Mouse (Mus musculus) thymus, postnatal 0 days (tissue): Measurements from ENCODE around the gene Gm2026. TPM values are rescaled to one million over a fixed set of nuclear protein-coding genes. Genes with fewer than 3 reads are reported as not detected.
"Not testable (repeated sequence)": the region's sequence is repeated elsewhere in the genome, so short reads cannot be mapped to it uniquely, and the experiment has no call there.

Experiments
- DNase-seq: peaks from one replicate; pipeline ENCODE4 v3.0.0-alpha.2; 2015; ENCODE audit warnings: low spot score
- polyA plus RNA-seq: library from polyadenylated mRNA; unstranded; fragments of >200 nt; fragmentation: Nextera tagmentation; extraction: Ambion mirVana; gene quantifications from 2 replicates; pipeline ENCODE4 v1.2.1, GENCODE M21; 2015

Gene Gm2026
- 9.9 and 11.1 TPM in 2 replicates for polyA plus RNA-seq

- not testable (repeated sequence) for DNase-seq
Measured at GRCm38 (mm10) chr2:175965031-175965430, at the start of gene Gm2026. Gene Gm2026, plus strand, starts transcription at chr2:175965331.

DNA sequence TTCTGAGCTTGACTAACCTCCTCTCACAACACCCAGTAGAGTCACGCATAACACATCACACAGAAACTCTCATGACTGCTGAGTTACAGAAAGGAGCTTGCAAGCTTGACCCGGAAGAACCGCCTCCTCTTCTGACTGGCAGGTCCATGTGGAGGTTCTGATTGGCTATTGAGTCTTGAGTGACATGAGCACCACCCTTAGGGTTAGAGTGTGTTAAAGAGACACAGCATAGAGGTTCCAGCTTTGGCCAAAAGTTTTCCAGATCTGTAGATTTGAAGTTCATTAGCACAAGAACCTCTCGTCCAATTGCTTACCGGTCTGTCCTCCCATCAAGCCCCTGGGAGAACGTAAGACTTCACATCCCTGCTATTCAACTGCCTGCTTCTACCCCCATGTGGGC lies 34.1 kb upstream of the Gm2026 start, which contains the start of gene Zfp966:
Gene Zfp966, minus strand, starts transcription at position 101 of the 400 bp plus-strand sequence.
- DNase-seq, result not testable (repeated sequence)

Other genes starting within 250 kb of the Gm2026 start
- not detected in 2 replicates for gene Gm2007, start 223.8 kb upstream of the Gm2026 start, polyA plus RNA-seq
- gene Gm14288, start 164.2 kb upstream of the Gm2026 start, polyA plus RNA-seq, result 1.5 and 3.5 TPM in 2 replicates
- 13.5 and 15.1 TPM in 2 replicates for gene Gm6710, start 96.1 kb upstream of the Gm2026 start, polyA plus RNA-seq
- 0.98 and 1.5 TPM in 2 replicates for gene Zfp966, start 34.2 kb upstream of the Gm2026 start, polyA plus RNA-seq
- 0.39 and 0.43 TPM in 2 replicates for gene Gm2004, start 184.5 kb downstream of the Gm2026 start, polyA plus RNA-seq